Mouse (Mus musculus) liver, embryonic 13.5 days (tissue): ENCODE measurements at regions not wholly inside any gene's neighbourhood (a gene's known extent, or its start where the extent isn't known, plus 50 kb on each side); places are given as distances from the start of the nearest gene placed in this dataset.

Source experiments
- ATAC-seq: fragments of 200-750 bp; cut with Nextera tagmentation; 2 replicates; pipeline ENCODE4 v1.8.0; 2017; ENCODE audit warnings: low read depth, mild to moderate bottlenecking, moderate number of reproducible peaks, moderate library complexity
- DNase-seq: peaks from one replicate; pipeline ENCODE4 v3.0.0; 2022
- H3K27ac ChIP-seq: fragments of 300-500 bp; sonication (generic); 2 replicates; pipeline ENCODE4 v1.5.1; 2015; ENCODE audit warnings: moderate library complexity, mild to moderate bottlenecking, inconsistent platforms
- H3K27me3 ChIP-seq: fragments of 300-500 bp; sonication (generic); 2 replicates; pipeline ENCODE4 v1.6.1; 2015; ENCODE audit warnings: mild to moderate bottlenecking, inconsistent platforms
- H3K36me3 ChIP-seq: fragments of 300-500 bp; sonication (generic); 2 replicates; pipeline ENCODE4 v1.6.1; 2015; ENCODE audit warnings: mild to moderate bottlenecking, inconsistent platforms
- H3K4me1 ChIP-seq: fragments of 300-500 bp; sonication (generic); replicated peaks from 2 replicates; pipeline ENCODE4 v1.6.1; 2015; ENCODE audit warnings: inconsistent platforms
- H3K4me2 ChIP-seq: fragments of 300-500 bp; sonication (generic); 2 replicates; pipeline ENCODE4 v1.6.1; 2015; ENCODE audit warnings: inconsistent platforms, mild to moderate bottlenecking, moderate library complexity
- H3K4me3 ChIP-seq: fragments of 300-500 bp; sonication (generic); replicated peaks from 2 replicates; pipeline ENCODE4 v1.5.1; 2015; ENCODE audit warnings: mild to moderate bottlenecking, inconsistent platforms
- H3K9ac ChIP-seq: fragments of 300-500 bp; sonication (generic); 2 replicates; pipeline ENCODE4 v1.6.1; 2015; ENCODE audit warnings: mild to moderate bottlenecking, inconsistent platforms
- H3K9me3 ChIP-seq: fragments of 300-500 bp; sonication (generic); replicated peaks from 2 replicates; pipeline ENCODE4 v1.6.1; 2016; ENCODE audit warnings: inconsistent platforms
- WGBS: fragments of 180-500 bp; shearing (Covaris S2); methylation state at CpG from one replicate; pipeline ENCODE4 v1.1.7; 2015; ENCODE audit not compliant: insufficient replicate concordance; 5-methylcytosine and 5-hydroxymethylcytosine counted together

- Histone ChIP-seq H3K36me3 (no peaks in the 10 kb centered on the region), H3K27ac (no peak overlapping the region), H3K9me3 (no peaks in the 10 kb centered on the region), H3K27me3 (no peaks in the 10 kb centered on the region), H3K4me3 (no peak overlapping the region), H3K4me2 (no peak overlapping the region), H3K4me1 (no peaks in the 10 kb centered on the region), H3K9ac (no peak overlapping the region)
- ATAC-seq (no peak), DNase-seq (no peak)
- 48% methylated on average over 3 of the region's 3 CpGs for WGBS
Measured at GRCm38 (mm10) chr17:7467638-7468037, 82.4 kb upstream of the Unc93a2 start.

- H3K9ac ChIP-seq, result no peak overlapping the region
- no peak overlapping the region for H3K4me2 ChIP-seq
- DNase-seq, result no peak
- H3K36me3 ChIP-seq, result no peaks in the 10 kb centered on the region
- H3K4me3 ChIP-seq, result no peak overlapping the region
- ATAC-seq, result no peak
- no peak overlapping the region for H3K27ac ChIP-seq
- no peaks in the 10 kb centered on the region for H3K9me3 ChIP-seq
- no peaks in the 10 kb centered on the region for H3K4me1 ChIP-seq
- 49% methylated on average over 3 of the region's 3 CpGs for WGBS
- no peaks in the 10 kb centered on the region for H3K27me3 ChIP-seq
Measured at GRCm38 (mm10) chr17:7464901-7465300, 79.6 kb upstream of the Unc93a2 start.

GRCm38 (mm10) chr17:7461164-7461563, 75.9 kb upstream of the Unc93a2 start:
- H3K4me3 ChIP-seq, result no peak overlapping the region
- H3K9ac ChIP-seq, result no peak overlapping the region
- WGBS, result 56% methylated on average over 6 of the region's 6 CpGs
- H3K4me2 ChIP-seq, result no peak overlapping the region
- no peaks in the 10 kb centered on the region for H3K36me3 ChIP-seq
- no peaks in the 10 kb centered on the region for H3K9me3 ChIP-seq
- no peaks in the 10 kb centered on the region for H3K27me3 ChIP-seq
- no peak for DNase-seq
- no peak for ATAC-seq
- H3K27ac ChIP-seq, result no peak overlapping the region
- no peaks in the 10 kb centered on the region for H3K4me1 ChIP-seq

- Histone ChIP-seq H3K4me2 (no peak overlapping the region), H3K27ac (no peak overlapping the region), H3K9ac (no peak overlapping the region), H3K4me3 (no peak overlapping the region), H3K9me3 (no peaks in the 10 kb centered on the region), H3K4me1 (no peaks in the 10 kb centered on the region), H3K27me3 (no peaks in the 10 kb centered on the region), H3K36me3 (no peaks in the 10 kb centered on the region)
- 74% methylated on average over 11 of the region's 11 CpGs for WGBS
- ATAC-seq, result no peak
- DNase-seq, result no peak
Measured at GRCm38 (mm10) chr17:7456939-7457338, 71.7 kb upstream of the Unc93a2 start.

GRCm38 (mm10) chr17:7443822-7444221, 58.6 kb upstream of the Unc93a2 start:
- ATAC-seq (no peak), DNase-seq (peak; percentile 14)
- H3K4me1 ChIP-seq, result no peaks in the 10 kb centered on the region
- no peaks in the 10 kb centered on the region for H3K27me3 ChIP-seq
- no peak overlapping the region for H3K4me2 ChIP-seq
- no peaks in the 10 kb centered on the region for H3K9me3 ChIP-seq
- no peak overlapping the region for H3K27ac ChIP-seq
- H3K36me3 ChIP-seq, result no peaks in the 10 kb centered on the region
- no peak overlapping the region for H3K4me3 ChIP-seq
- WGBS, result 32% methylated on average over 1 of the region's 1 CpGs
- no peak overlapping the region for H3K9ac ChIP-seq

GRCm38 (mm10) chr17:7435075-7435474, 49.8 kb upstream of the Unc93a2 start:
- Histone ChIP-seq H3K4me2 (no peak overlapping the region), H3K27me3 (no peaks in the 10 kb centered on the region), H3K9me3 (no peaks in the 10 kb centered on the region), H3K36me3 (no peaks in the 10 kb centered on the region), H3K4me1 (no peaks in the 10 kb centered on the region), H3K9ac (no peak overlapping the region), H3K27ac (no peak overlapping the region), H3K4me3 (no peak overlapping the region)
- ATAC-seq, result no peak
- no peak for DNase-seq
- 43% methylated on average over 3 of the region's 3 CpGs for WGBS
